Mouse (Mus musculus): ENCODE results near the gene Fam214a. TPM values are rescaled to one million over a fixed set of nuclear protein-coding genes. Genes with fewer than 3 reads are reported as not detected.

Fam214a gene
- polyA plus RNA-seq (2012; ENCODE audit: insufficient read depth, insufficient read length, low replicate concordance, missing spikeins): not detected in 2 replicates

- under 1% methylated on average over 50 of the region's 59 CpGs for WGBS
- TF ChIP-seq CTCF (IDR thresholded peaks at IDR 0.05; ENCODE audit: insufficient read depth, low read depth, low read length) (no peak), POLR2A (IDR thresholded peaks at IDR 0.05; ENCODE audit: insufficient read depth, low read depth, low read length) (peak; percentile 94)
- Histone ChIP-seq H3K4me1 (ENCODE audit: control insufficient read depth, insufficient read depth, low read length) (no peaks in the 10 kb centered on the region), H3K27ac (ENCODE audit: insufficient read depth, low read depth, low read length) (peak within 1 kb of the TSS; percentile 92), H3K4me3 (ENCODE audit: insufficient read depth, low read depth, low read length) (peak within 1 kb of the TSS; percentile 83)
These were observed at the start of gene Fam214a for GRCm38 (mm10) chr9:74952756-74953247. Gene Fam214a, plus strand, starts transcription at chr9:74952884.

GRCm38 (mm10) chr9:74904866-74905508 lies 47.7 kb upstream of the Fam214a start:
- Histone ChIP-seq H3K4me1 (ENCODE audit: control insufficient read depth, insufficient read depth, low read length) (peaks cover 15% of the 10 kb centered on the region), H3K27ac (ENCODE audit: insufficient read depth, low read depth, low read length) (no peak overlapping the region), H3K4me3 (ENCODE audit: insufficient read depth, low read depth, low read length) (no peak overlapping the region)
- 5% methylated on average over 7 of the region's 7 CpGs for WGBS
- TF ChIP-seq POLR2A (IDR thresholded peaks at IDR 0.05; ENCODE audit: insufficient read depth, low read depth, low read length): no peak
- TF ChIP-seq CTCF (IDR thresholded peaks at IDR 0.05; ENCODE audit: insufficient read depth, low read depth, low read length): no peak

DNA sequence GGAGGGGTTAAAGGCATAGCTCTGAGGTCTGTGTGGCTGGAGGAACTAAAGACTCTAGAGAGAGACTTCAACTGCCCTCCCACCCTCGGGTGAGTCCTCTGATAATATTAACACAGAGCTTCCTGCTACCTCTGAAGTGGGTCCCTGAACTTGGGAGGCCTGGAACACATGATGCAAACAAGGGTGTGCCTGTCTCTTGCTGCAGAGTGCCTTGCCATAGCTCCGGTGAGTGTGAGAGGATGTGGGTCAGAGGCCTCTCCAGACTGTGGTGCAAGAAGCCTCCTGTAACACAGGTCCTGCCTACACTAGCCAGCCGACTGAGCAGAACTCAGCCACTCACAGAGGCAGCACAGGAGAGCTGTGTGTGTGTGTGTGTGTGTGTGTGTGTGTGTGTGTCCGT lies 45.7 kb upstream of the Fam214a start:
- no peak for TF ChIP-seq CTCF (IDR thresholded peaks at IDR 0.05; ENCODE audit: insufficient read depth, low read depth, low read length)
- TF ChIP-seq POLR2A (IDR thresholded peaks at IDR 0.05; ENCODE audit: insufficient read depth, low read depth, low read length): no peak
- Histone ChIP-seq H3K27ac (ENCODE audit: insufficient read depth, low read depth, low read length) (no peak overlapping the region), H3K4me1 (ENCODE audit: control insufficient read depth, insufficient read depth, low read length) (peaks cover 19% of the 10 kb centered on the region), H3K4me3 (ENCODE audit: insufficient read depth, low read depth, low read length) (no peak overlapping the region)
- WGBS: 57% methylated on average over 4 of the region's 4 CpGs

GRCm38 (mm10) chr9:74909245-74909644 lies 43.4 kb upstream of the Fam214a start:
- Histone ChIP-seq H3K4me3 (ENCODE audit: insufficient read depth, low read depth, low read length) (no peak overlapping the region), H3K27ac (ENCODE audit: insufficient read depth, low read depth, low read length) (no peak overlapping the region), H3K4me1 (ENCODE audit: control insufficient read depth, insufficient read depth, low read length) (peaks cover 19% of the 10 kb centered on the region)
- 37% methylated on average over 15 of the region's 15 CpGs for WGBS
- TF ChIP-seq POLR2A (IDR thresholded peaks at IDR 0.05; ENCODE audit: insufficient read depth, low read depth, low read length) (no peak), CTCF (IDR thresholded peaks at IDR 0.05; ENCODE audit: insufficient read depth, low read depth, low read length) (no peak)

- no peak for TF ChIP-seq CTCF (IDR thresholded peaks at IDR 0.05; ENCODE audit: insufficient read depth, low read depth, low read length)
- no peak for TF ChIP-seq POLR2A (IDR thresholded peaks at IDR 0.05; ENCODE audit: insufficient read depth, low read depth, low read length)
- no peak overlapping the region for H3K27ac ChIP-seq (ENCODE audit: insufficient read depth, low read depth, low read length)
- no peak overlapping the region for H3K4me3 ChIP-seq (ENCODE audit: insufficient read depth, low read depth, low read length)
- WGBS: 89% methylated on average over 6 of the region's 6 CpGs
- H3K4me1 ChIP-seq (ENCODE audit: control insufficient read depth, insufficient read depth, low read length): peaks cover 17% of the 10 kb centered on the region
These were observed 42.4 kb upstream of the Fam214a start for GRCm38 (mm10) chr9:74910226-74910759.

DNA sequence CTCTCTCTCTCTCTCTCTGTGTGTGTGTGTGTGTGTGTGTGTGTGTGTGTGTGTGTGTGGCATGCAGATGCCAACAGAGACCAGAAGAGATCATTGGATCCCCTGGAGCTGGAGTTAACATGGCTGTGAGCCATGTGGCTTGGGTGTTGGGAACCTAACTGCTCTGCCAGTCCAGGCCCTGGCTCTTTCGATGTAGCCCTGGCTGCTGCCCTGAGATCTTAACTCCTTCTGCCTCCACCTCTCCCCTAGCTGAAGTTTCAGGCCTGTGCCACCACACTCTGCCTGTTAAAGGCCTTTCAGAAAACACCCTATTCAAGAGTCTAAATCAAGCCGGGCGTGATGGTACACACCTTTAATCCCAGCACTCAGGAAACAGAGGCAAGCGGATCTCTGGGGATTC lies 41.3 kb upstream of the Fam214a start:
- Histone ChIP-seq H3K4me1 (ENCODE audit: control insufficient read depth, insufficient read depth, low read length) (peaks cover 17% of the 10 kb centered on the region), H3K4me3 (ENCODE audit: insufficient read depth, low read depth, low read length) (no peak overlapping the region), H3K27ac (ENCODE audit: insufficient read depth, low read depth, low read length) (no peak overlapping the region)
- TF ChIP-seq POLR2A (IDR thresholded peaks at IDR 0.05; ENCODE audit: insufficient read depth, low read depth, low read length): no peak
- TF ChIP-seq CTCF (IDR thresholded peaks at IDR 0.05; ENCODE audit: insufficient read depth, low read depth, low read length): no peak
- 74% methylated on average over 4 of the region's 4 CpGs for WGBS

GRCm38 (mm10) chr9:74911919-74912318 lies 40.8 kb upstream of the Fam214a start:
- TF ChIP-seq CTCF (IDR thresholded peaks at IDR 0.05; ENCODE audit: insufficient read depth, low read depth, low read length) (no peak), POLR2A (IDR thresholded peaks at IDR 0.05; ENCODE audit: insufficient read depth, low read depth, low read length) (no peak)
- WGBS: 68% methylated on average over 2 of the region's 2 CpGs
- Histone ChIP-seq H3K27ac (ENCODE audit: insufficient read depth, low read depth, low read length) (no peak overlapping the region), H3K4me1 (ENCODE audit: control insufficient read depth, insufficient read depth, low read length) (peaks cover 17% of the 10 kb centered on the region), H3K4me3 (ENCODE audit: insufficient read depth, low read depth, low read length) (no peak overlapping the region)

GRCm38 (mm10) chr9:74912619-74913376 lies 39.9 kb upstream of the Fam214a start:
- no peak overlapping the region for H3K27ac ChIP-seq (ENCODE audit: insufficient read depth, low read depth, low read length)
- TF ChIP-seq POLR2A (IDR thresholded peaks at IDR 0.05; ENCODE audit: insufficient read depth, low read depth, low read length) (no peak), CTCF (IDR thresholded peaks at IDR 0.05; ENCODE audit: insufficient read depth, low read depth, low read length) (no peak)
- H3K4me1 ChIP-seq (ENCODE audit: control insufficient read depth, insufficient read depth, low read length): peaks cover 17% of the 10 kb centered on the region
- 72% methylated on average over 19 of the region's 19 CpGs for WGBS
- no peak overlapping the region for H3K4me3 ChIP-seq (ENCODE audit: insufficient read depth, low read depth, low read length)

- H3K27ac ChIP-seq (ENCODE audit: insufficient read depth, low read depth, low read length): no peak overlapping the region
- WGBS: 89% methylated on average over 3 of the region's 3 CpGs
- H3K4me3 ChIP-seq (ENCODE audit: insufficient read depth, low read depth, low read length): no peak overlapping the region
- H3K4me1 ChIP-seq (ENCODE audit: control insufficient read depth, insufficient read depth, low read length): peaks cover 7% of the 10 kb centered on the region; the same call in 1 of the 2 replicates
- TF ChIP-seq CTCF (IDR thresholded peaks at IDR 0.05; ENCODE audit: insufficient read depth, low read depth, low read length) (no peak), POLR2A (IDR thresholded peaks at IDR 0.05; ENCODE audit: insufficient read depth, low read depth, low read length) (no peak)
These were observed 37.1 kb upstream of the Fam214a start for GRCm38 (mm10) chr9:74915611-74916010.
